8 mouse cellular contexts compared by ENCODE assay signal in the genomic region with DNA sequence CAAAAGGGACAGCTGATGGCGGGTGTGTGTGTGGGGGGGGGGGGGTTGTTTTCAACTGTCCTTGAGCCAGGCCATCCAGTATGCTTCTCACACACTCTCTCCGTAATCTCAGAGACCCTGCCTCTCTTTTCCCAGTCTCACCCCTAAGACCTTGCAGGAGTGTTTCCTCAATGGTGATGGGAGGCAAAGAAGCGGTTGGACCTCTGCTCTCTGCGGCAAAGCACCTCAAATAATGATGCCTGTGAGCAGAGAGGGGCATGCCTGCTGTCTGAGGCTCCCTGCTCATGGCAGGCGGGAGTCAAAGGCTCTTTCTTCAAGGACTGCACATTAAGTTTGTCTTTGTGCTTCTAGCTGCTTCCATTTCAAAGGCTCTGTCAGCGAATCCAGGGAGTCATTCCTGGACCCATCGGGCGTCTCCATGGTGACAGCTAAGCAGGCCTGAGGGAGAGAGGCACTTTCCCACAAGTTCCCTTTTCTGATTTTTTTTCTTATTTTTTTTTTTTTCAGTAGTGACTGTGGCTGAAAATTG. TPM values are rescaled to one million over a fixed set of nuclear protein-coding genes. Genes with fewer than 3 reads are reported as not detected.
DNase-seq lines count a peak whose midpoint lies in the region; ATAC-seq and TF ChIP-seq lines count a peak whose summit lies in the region.

No protein-coding gene starts in this region.

- TF ChIP-seq RAD21 in CH12.LX (IDR thresholded peaks at IDR 0.05; ENCODE audit: low read depth, low read length), result no peak

- no peak for TF ChIP-seq EP300 in CH12.LX (IDR thresholded peaks at IDR 0.05; ENCODE audit: low read length)

- DNase-seq in CH12.LX (ENCODE audit: extremely low read depth), result no peak
- peak; percentile 79 for DNase-seq in embryo, embryonic 10.5 days (ENCODE audit: low spot score)
- no peak for DNase-seq in B cell, adult 2 months
- DNase-seq in gastrocnemius, postnatal 10 days, result no peak
- DNase-seq in lung, postnatal 14 days, result no peak
- no peak for DNase-seq in kidney, adult 11 months

- no peak overlapping the region for H3K27ac ChIP-seq in CH12.LX (ENCODE audit: insufficient read depth, low read depth)
- H3K27ac ChIP-seq in hindbrain, embryonic 13.5 days, result peak overlapping the region; percentile 83

- H3K36me3 ChIP-seq in CH12.LX (replicated peaks in 1 of 2; ENCODE audit: control insufficient read depth in 1 of 2, insufficient read depth in 1 of 2, low read length in 1 of 2), result no peaks in the 10 kb centered on the region
- no peaks in the 10 kb centered on the region for H3K36me3 ChIP-seq in hindbrain, embryonic 13.5 days

- no peak overlapping the region for H3K4me2 ChIP-seq in CH12.LX (ENCODE audit: insufficient read depth, low read depth, poor library complexity, severe bottlenecking)
- no peak overlapping the region for H3K4me2 ChIP-seq in hindbrain, embryonic 13.5 days

- ATAC-seq in hindbrain, embryonic 13.5 days (ENCODE audit: low FRiP score), result peak; percentile 71
- peak; percentile 46 for ATAC-seq in megakaryocyte progenitor cell, adult 5-6 weeks (replicated peaks; ENCODE audit: poor library complexity)

- no peak for TF ChIP-seq CTCF in CH12.LX (conservative IDR thresholded peaks at IDR 0.05 in 1 of 2, IDR thresholded peaks at IDR 0.05 in 1 of 2; ENCODE audit: low read depth in 2 of 2, low read length in 2 of 2)

- TF ChIP-seq POLR2A in CH12.LX (IDR thresholded peaks at IDR 0.05; ENCODE audit: low read depth, low read length), result no peak

- H3K4me1 ChIP-seq in CH12.LX (ENCODE audit: control insufficient read depth in 1 of 2, insufficient read depth in 2 of 2), result peaks cover 0 to 4% of the 10 kb centered on the region in 2 experiments; a peak in 2 of 4 replicates
- peaks cover 42% of the 10 kb centered on the region for H3K4me1 ChIP-seq in hindbrain, embryonic 13.5 days (replicated peaks)

- no peaks in the 10 kb centered on the region for H3K9me3 ChIP-seq in CH12.LX (replicated peaks; ENCODE audit: low read length)
- H3K9me3 ChIP-seq in hindbrain, embryonic 13.5 days, result no peaks in the 10 kb centered on the region

- in situ Hi-C loops in CH12.LX (cut with MboI; ENCODE audit: low pct_ligation_motif_present, low pct_unique_long_range_greater_than_20kb, low sequenced_read_pairs), result no loop called here

- H3K27me3 ChIP-seq in CH12.LX (replicated peaks), result peaks cover 10% of the 10 kb centered on the region
- no peaks in the 10 kb centered on the region for H3K27me3 ChIP-seq in hindbrain, embryonic 13.5 days

- H3K4me3 ChIP-seq in CH12.LX (replicated peaks in 1 of 3; ENCODE audit: low read depth in 2 of 3, low read length in 2 of 3, poor library complexity in 1 of 3), result no peak overlapping the region
- no peak overlapping the region for H3K4me3 ChIP-seq in hindbrain, embryonic 13.5 days

- dilution Hi-C loops in CH12.LX (cut with MboI; ENCODE audit: extremely low pct_ligation_motif_present, extremely low pct_unique_long_range_greater_than_20kb, low sequenced_read_pairs), result no loop called here

- H3K79me2 ChIP-seq in CH12.LX (replicated peaks; ENCODE audit: control insufficient read depth, extremely low read depth, insufficient read depth, poor library complexity, severe bottlenecking), result no peaks in the 10 kb centered on the region

- H3K9ac ChIP-seq in CH12.LX (ENCODE audit: insufficient read depth, low read depth), result no peak overlapping the region
- no peak overlapping the region for H3K9ac ChIP-seq in hindbrain, embryonic 13.5 days

- WGBS in hindbrain, embryonic 13.5 days, result 13% methylated on average over 8 of the region's 8 CpGs

TF ChIP-seq in CH12.LX, 34 proteins besides CTCF, POLR2A, EP300 and RAD21:
- peak; percentile 12; the same call in 1 of the 2 replicates for TF ChIP-seq ZNF384 (IDR thresholded peaks at IDR 0.05; ENCODE audit: low read depth, low read length)
- TF ChIP-seq ETS1 (conservative IDR thresholded peaks at IDR 0.05; ENCODE audit: low read depth, low read length), result no peak
- TF ChIP-seq JUN (IDR thresholded peaks at IDR 0.05; ENCODE audit: insufficient read depth, low read depth, low read length), result no peak
- TF ChIP-seq USF2 (conservative IDR thresholded peaks at IDR 0.05; ENCODE audit: low read depth, low read length), result no peak

RNA-seq across cellular contexts. Expression of a gene that starts 31.1 kb away (rescaled TPM):
- not detected in 2 replicates for total RNA-seq in CH12.LX (2012; rRNA removed)
- total RNA-seq in CH12.LX (2014; rRNA removed), result not detected in 2 replicates
- polyA plus RNA-seq in CH12.LX (2012; ENCODE audit: insufficient read length, low read depth), result not detected in 2 replicates
- 2.1 and 2.5 TPM in 2 replicates for polyA plus RNA-seq in hindbrain, embryonic 13.5 days (2015; fragmentation: Nextera tagmentation; extraction: Ambion mirVana)
- total RNA-seq in megakaryocyte progenitor cell, adult 5-6 weeks (2015), result 0.07 TPM in 1 of 2 replicates, not detected in the other
- not detected in 2 replicates for total RNA-seq in megakaryocyte progenitor cell, adult 5-6 weeks (2017)
- 10 to 100 TPM; 19.6 to 21.6 TPM for total RNA-seq in gastrocnemius, postnatal 10 days (2021)

RNA-seq across cellular contexts. Expression of a gene that starts 59.0 kb away (rescaled TPM):
- total RNA-seq in CH12.LX (2012; rRNA removed), result not detected in 2 replicates
- total RNA-seq in CH12.LX (2014; rRNA removed), result not detected in 2 replicates
- polyA plus RNA-seq in CH12.LX (2012; ENCODE audit: insufficient read length, low read depth), result not detected in 2 replicates
- 0.93 and 1.5 TPM in 2 replicates for polyA plus RNA-seq in hindbrain, embryonic 13.5 days (2015; fragmentation: Nextera tagmentation; extraction: Ambion mirVana)
- not detected in 2 replicates for total RNA-seq in megakaryocyte progenitor cell, adult 5-6 weeks (2015)
- not detected in 2 replicates for total RNA-seq in megakaryocyte progenitor cell, adult 5-6 weeks (2017)
- total RNA-seq in gastrocnemius, postnatal 10 days (2021), result under 1 TPM in 1 of 2 experiments, not detected in 1; 0.27 TPM

Comparison
In these comparisons a context has a peak if more than half of its experiments do, and no peak if none do; other contexts are left out.
1. RNA of a gene that starts 31.1 kb away (total RNA-seq): 19.6 to 21.6 TPM in gastrocnemius, postnatal 10 days; 0.07 TPM in megakaryocyte progenitor cell, adult 5-6 weeks and not detected in CH12.LX; every median in the first group is over 10 times any median in the second.